Mouse (Mus musculus): ENCODE measurements around the gene Rxrg.

Gene Rxrg

GRCm38 (mm10) chr1:167644866-167645537 lies 46.8 kb downstream of the Rxrg start:
- DNase-seq (ENCODE audit: extremely low read depth, low read depth) = no peak

- DNase-seq (ENCODE audit: extremely low read depth, low read depth) = no peak
Measured at GRCm38 (mm10) chr1:167648670-167649069, 50.5 kb downstream of the Rxrg start.

DNA sequence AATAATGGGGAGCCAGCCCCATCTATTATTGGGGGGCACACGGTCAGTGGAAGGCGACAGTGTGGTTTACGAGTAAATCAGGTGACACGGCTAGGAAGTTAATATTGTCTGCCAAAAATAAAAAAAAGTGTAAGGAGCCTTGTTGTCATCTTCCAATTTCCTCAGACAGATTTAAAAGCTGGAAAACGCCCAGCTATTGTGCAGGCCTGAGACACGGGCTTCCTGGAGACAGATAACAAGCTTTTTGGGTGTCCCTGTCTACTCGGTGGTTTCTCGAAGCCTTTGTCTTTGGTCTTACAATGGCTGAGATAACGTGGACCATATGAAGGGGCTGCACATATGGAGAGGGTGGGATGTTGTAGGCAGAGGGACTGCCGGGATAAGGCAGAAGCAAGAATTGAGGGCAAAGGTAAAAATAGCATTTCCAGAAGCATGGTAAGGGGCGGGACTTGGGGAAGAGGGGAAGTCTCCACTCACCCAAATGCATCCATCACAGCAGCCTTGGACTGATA lies 51.0 kb downstream of the Rxrg start:
- no peak for DNase-seq (ENCODE audit: extremely low read depth, low read depth)

DNA sequence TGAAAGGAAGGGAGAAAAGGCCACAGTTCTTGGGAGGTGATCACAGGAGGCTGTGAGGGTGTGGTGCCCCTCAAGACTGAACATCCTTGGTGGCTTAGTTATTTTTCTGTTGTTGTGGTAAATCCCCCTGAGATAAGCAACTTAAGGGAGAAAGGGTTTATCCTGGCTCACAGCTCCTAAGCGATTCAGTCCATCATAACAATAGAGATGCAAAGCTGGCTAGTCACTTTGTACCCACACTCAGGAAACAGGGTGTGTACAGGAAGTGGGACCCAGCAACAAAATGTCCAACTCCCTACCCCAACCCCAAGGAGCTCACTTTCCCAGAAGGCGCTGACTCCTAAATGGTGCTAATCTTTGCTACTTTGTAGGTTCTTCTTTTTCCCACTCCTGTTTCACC lies 54.2 kb downstream of the Rxrg start:
- DNase-seq (ENCODE audit: extremely low read depth, low read depth) = no peak

GRCm38 (mm10) chr1:167659065-167659464 lies 60.9 kb downstream of the Rxrg start:
- DNase-seq (ENCODE audit: extremely low read depth, low read depth) = no peak

DNA sequence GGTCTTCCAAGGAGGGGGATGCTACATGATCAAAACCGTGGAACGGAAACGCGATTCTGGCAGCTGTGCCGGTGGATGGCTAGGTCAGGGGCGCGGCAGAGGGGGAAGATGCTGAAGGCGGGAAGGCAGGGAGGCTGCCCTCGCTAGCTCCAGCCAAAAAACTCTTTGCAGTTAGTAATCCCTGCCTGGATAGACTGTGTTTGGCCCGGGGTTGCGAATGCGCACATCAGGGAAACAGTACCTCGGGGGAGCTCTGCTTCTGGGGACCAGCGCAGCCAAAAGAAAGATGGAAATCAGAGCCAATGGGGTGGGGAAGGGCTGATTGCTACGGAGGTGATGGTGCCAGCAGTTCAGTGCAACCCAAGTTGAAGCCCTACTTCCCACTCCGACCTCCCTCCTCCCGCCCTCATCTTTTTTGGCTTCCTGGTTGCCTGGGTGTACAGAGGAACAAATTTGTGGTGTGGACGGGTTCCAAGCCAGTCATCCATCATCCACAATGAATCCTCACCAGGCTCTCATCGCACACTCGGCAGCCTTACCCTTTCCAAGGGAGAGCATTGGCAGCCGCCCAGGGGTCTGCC lies 62.4 kb downstream of the Rxrg start:
- no peak for DNase-seq (ENCODE audit: extremely low read depth, low read depth)

- DNase-seq (ENCODE audit: extremely low read depth, low read depth) = no peak
Measured at GRCm38 (mm10) chr1:167661123-167661522, 62.9 kb downstream of the Rxrg start.

GRCm38 (mm10) chr1:167663136-167663535 lies 65.0 kb downstream of the Rxrg start:
- DNase-seq (ENCODE audit: extremely low read depth, low read depth) = no peak

GRCm38 (mm10) chr1:167669796-167670195 lies 71.6 kb downstream of the Rxrg start:
- no peak for DNase-seq (ENCODE audit: extremely low read depth, low read depth)

- no peak for DNase-seq (ENCODE audit: extremely low read depth, low read depth)
Measured at GRCm38 (mm10) chr1:167672433-167672987, 74.3 kb downstream of the Rxrg start.

GRCm38 (mm10) chr1:167679061-167679460 lies 80.9 kb downstream of the Rxrg start:
- no peak for DNase-seq (ENCODE audit: extremely low read depth, low read depth)

DNA sequence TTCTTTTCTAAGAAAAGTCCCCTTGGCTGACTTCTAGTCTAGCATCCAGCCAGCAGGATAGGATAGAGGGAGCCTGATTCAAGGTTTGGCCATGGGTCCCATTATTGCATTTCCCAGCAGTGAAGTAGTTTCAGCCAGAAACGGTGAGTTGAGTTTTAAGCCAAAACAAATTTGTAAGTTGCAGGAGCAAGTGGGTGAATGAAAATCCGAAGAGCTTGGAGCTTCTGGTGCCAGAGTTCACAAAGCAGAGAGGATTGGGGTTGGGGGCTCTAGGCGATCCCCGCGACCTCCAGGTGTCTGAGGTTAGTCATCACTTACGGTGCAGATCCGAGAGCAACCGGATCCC lies 89.8 kb downstream of the Rxrg start:
- no peak for DNase-seq (ENCODE audit: extremely low read depth, low read depth)

DNA sequence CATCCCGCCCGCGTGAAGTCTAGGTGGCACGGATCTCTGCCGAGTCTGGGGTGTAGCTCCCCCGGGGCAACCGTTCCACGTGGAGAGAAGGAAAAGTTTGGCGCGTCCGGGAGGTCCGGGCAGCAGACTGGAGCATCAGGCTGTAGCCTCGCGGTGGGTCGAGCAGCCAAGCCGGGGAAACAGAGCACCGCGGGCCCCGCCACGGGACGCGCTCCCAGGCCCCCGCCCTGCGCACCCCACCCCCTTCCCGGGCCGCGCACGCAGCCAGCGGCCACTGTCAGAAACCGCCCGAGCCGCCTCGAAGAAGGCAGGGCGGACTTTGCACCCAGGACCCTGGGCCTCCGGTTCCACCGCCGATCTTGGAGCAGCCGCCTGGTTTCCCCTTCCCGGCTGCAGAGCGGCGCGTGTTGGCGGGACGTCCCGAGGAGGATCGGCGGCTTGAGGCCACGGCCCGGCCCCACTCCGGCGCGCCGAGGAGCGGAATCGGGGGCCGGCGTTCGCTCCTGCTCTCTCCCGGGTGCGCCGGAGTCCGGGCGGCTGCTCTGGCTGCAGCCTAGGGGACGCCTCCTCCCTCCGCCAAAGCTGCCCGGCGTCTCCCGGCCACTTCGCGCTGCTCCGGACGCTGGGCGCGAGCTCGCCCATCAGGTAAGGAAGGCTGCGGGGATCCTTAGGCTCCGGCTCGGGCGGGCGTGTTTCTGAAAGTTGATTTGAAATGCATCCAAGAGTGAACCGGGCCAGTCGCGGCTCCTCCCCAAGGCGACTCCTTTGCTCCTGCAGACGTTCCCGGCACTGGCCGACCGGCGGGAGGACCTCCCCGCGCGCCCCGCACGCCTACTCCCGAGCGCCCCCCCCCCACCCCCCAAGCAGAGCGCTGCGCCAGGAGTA lies 90.4 kb downstream of the Rxrg start:
- no peak for DNase-seq (ENCODE audit: extremely low read depth, low read depth)

- no peak for DNase-seq (ENCODE audit: extremely low read depth, low read depth)
Measured at GRCm38 (mm10) chr1:167689232-167689261, 90.9 kb downstream of the Rxrg start, which contains the start of gene Lmx1a. Lmx1a (plus strand) TSS chr1:167689237.
